Mouse (Mus musculus): ENCODE results near the gene Zzz3. TPM values are rescaled to one million over a fixed set of nuclear protein-coding genes. Genes with fewer than 3 reads are reported as not detected.

Zzz3 gene
- 55.6 to 66.8 TPM (median 59.2 TPM) in 4 replicates for total RNA-seq (2023; ENCODE audit: inconsistent age)

GRCm38 (mm10) chr3:152395350-152396277, at the start of gene Zzz3:
TSS of gene Zzz3 (plus strand) at chr3:152395473.

DNA sequence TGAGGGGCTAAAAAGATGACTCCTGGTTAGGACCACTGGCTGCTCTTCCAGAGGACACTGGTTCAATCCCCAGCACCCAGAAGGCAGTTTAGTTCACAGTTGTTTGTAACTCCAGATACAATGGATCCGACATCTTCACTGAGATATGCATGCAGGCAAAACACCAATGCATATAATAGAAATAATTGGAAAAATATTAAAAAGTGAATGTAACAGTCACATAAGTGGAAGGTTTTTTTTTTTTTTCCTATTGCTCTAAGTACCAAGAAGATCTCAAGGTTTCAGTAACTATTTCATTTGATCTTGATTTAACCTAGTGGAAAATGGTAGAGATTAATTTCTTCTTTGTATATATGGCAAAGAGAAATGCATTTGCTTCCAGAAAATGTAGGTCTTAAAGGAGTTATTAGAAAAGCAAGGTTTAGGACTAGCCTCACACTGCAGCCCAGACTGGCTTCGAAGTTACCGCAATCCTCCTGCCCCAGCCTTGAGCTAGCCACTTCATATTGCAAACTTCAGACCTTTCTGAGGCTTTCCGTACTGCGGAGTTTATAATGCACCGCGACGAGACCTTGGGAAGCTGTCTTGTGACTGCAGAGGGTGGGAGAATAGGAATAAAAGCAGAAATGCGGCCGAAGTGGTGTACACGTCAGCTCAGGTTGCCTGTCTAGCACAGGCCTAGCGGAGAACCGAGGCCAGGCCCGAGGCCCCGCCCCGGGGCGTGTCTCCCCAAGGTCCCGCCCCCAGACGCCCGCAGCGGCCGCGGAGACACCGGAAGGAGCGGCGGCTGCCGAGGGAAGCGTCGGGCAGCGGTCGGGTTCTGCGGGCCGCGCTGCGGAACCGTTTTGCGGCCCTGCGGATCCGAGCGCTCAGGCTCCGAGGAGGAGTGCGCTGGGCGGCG, 49.3 kb upstream of the Zzz3 start, which contains the start of gene Usp33:
Usp33 (plus strand) TSS at position 747 of the 901 bp plus-strand sequence.

Other genes starting within 250 kb of the Zzz3 start
- not detected in 4 replicates for gene Gipc2, start 229.2 kb upstream of the Zzz3 start, total RNA-seq (2023; ENCODE audit: inconsistent age)
- 55.8 to 62.9 TPM (median 58.8 TPM) in 4 replicates for gene Dnajb4, start 185.2 kb upstream of the Zzz3 start, total RNA-seq (2023; ENCODE audit: inconsistent age)
- 238 to 270 TPM (median 247 TPM) in 4 replicates for gene Fubp1, start 185.1 kb upstream of the Zzz3 start, total RNA-seq (2023; ENCODE audit: inconsistent age)
- not detected in 4 replicates for gene Nexn, start 129.1 kb upstream of the Zzz3 start, total RNA-seq (2023; ENCODE audit: inconsistent age)
- 25.9 to 30.4 TPM (median 26.8 TPM) in 4 replicates for gene Miga1, start 55.1 kb upstream of the Zzz3 start, total RNA-seq (2023; ENCODE audit: inconsistent age)
- 62.7 to 77.5 TPM (median 72.6 TPM) in 4 replicates for gene Usp33, start 49.0 kb upstream of the Zzz3 start, total RNA-seq (2023; ENCODE audit: inconsistent age)